Mouse (Mus musculus): ENCODE measurements around the gene Flywch1.

Flywch1 gene

GRCm38 (mm10) chr17:23705525-23706104, 65.8 kb downstream of the Flywch1 start:
- DNase-seq (ENCODE audit: low read depth, low spot score), result no peak

GRCm38 (mm10) chr17:23704741-23705140, 66.7 kb downstream of the Flywch1 start:
- DNase-seq (ENCODE audit: low read depth, low spot score), result peak; percentile 24

- peak; percentile 16 for DNase-seq (ENCODE audit: low read depth, low spot score)
These were observed 68.1 kb downstream of the Flywch1 start for GRCm38 (mm10) chr17:23703301-23703700.

All from telencephalon, adult 2 months (tissue).